Mouse (Mus musculus) heart, embryonic 11.5 days (tissue): ENCODE results near the gene Bloc1s2. TPM values are rescaled to one million over a fixed set of nuclear protein-coding genes. Genes with fewer than 3 reads are reported as not detected.
A peak's percentile ranks its signal among the peaks of the same experiment; 100 is the strongest.

Source experiments
- ATAC-seq: fragments of 200-750 bp; cut with Nextera tagmentation; replicated peaks from 2 replicates; pipeline ENCODE4 v1.8.0; 2017; ENCODE audit warnings: moderate library complexity; ENCODE audit not compliant: insufficient number of reproducible peaks, low FRiP score, low TSS enrichment
- H3K27ac ChIP-seq: fragments of 300-500 bp; sonication (generic); 2 replicates; pipeline ENCODE4 v1.5.1; 2014; ENCODE audit warnings: mild to moderate bottlenecking, low read depth, low read length
- H3K27me3 ChIP-seq: fragments of 300-500 bp; sonication (generic); 2 replicates; pipeline ENCODE4 v1.6.1; 2014; ENCODE audit warnings: mild to moderate bottlenecking, low read length, mixed read lengths; ENCODE audit not compliant: control insufficient read depth, insufficient read depth
- H3K36me3 ChIP-seq: fragments of 300-500 bp; sonication (generic); 2 replicates; pipeline ENCODE4 v1.6.1; 2014; ENCODE audit warnings: mild to moderate bottlenecking, low read length, moderate library complexity, mixed read lengths; ENCODE audit not compliant: control insufficient read depth, insufficient read depth
- H3K4me1 ChIP-seq: fragments of 300-500 bp; sonication (generic); 2 replicates; pipeline ENCODE4 v1.6.1; 2014; ENCODE audit warnings: low read length; ENCODE audit not compliant: control insufficient read depth, insufficient read depth
- H3K4me2 ChIP-seq: fragments of 300-500 bp; sonication (generic); 2 replicates; pipeline ENCODE4 v1.6.1; 2014; ENCODE audit warnings: mild to moderate bottlenecking, moderate library complexity
- H3K4me3 ChIP-seq: fragments of 300-500 bp; sonication (generic); 2 replicates; pipeline ENCODE4 v1.5.1; 2014; ENCODE audit warnings: low read depth, low read length
- H3K9ac ChIP-seq: fragments of 300-500 bp; sonication (generic); 2 replicates; pipeline ENCODE4 v1.6.1; 2014; ENCODE audit warnings: mild to moderate bottlenecking, low read depth, low read length, moderate library complexity
- H3K9me3 ChIP-seq: fragments of 300-500 bp; sonication (generic); replicated peaks from 2 replicates; pipeline ENCODE4 v1.6.1; 2016; ENCODE audit warnings: low read length; ENCODE audit not compliant: control insufficient read depth
- WGBS: fragments of 180-500 bp; shearing (Covaris S2); extraction: QIAGEN DNeasy Blood & Tissue Kit; methylation state at CpG from one replicate; pipeline ENCODE4 v1.1.7; 2014; ENCODE audit not compliant: insufficient replicate concordance; 5-methylcytosine and 5-hydroxymethylcytosine counted together
- polyA plus RNA-seq: library from polyadenylated mRNA; unstranded; fragments of >200 nt; fragmentation: Nextera tagmentation; extraction: Ambion mirVana; gene quantifications from 2 replicates; pipeline ENCODE4 v1.2.1, GENCODE M21; 2014

Gene Bloc1s2
- polyA plus RNA-seq, 1 experiment from 2014 or later = 76.0 TPM

GRCm38 (mm10) chr19:44174835-44175234, 28.6 kb upstream of the Bloc1s2 start:
- Histone ChIP-seq H3K4me1 (no peaks in the 10 kb centered on the region), H3K4me3 (no peak overlapping the region), H3K9me3 (peaks cover 2% of the 10 kb centered on the region; the same call in 1 of the 2 replicates), H3K27ac (no peak overlapping the region), H3K9ac (no peak overlapping the region), H3K36me3 (no peaks in the 10 kb centered on the region), H3K27me3 (no peaks in the 10 kb centered on the region), H3K4me2 (no peak overlapping the region)
- 61% methylated on average over 8 of the region's 8 CpGs for WGBS
- ATAC-seq = no peak

GRCm38 (mm10) chr19:44161515-44161914, 15.3 kb upstream of the Bloc1s2 start:
- Histone ChIP-seq H3K27me3 (no peaks in the 10 kb centered on the region; the same call in 1 of the 2 replicates), H3K36me3 (no peaks in the 10 kb centered on the region), H3K27ac (no peak overlapping the region), H3K9me3 (no peaks in the 10 kb centered on the region), H3K4me1 (no peaks in the 10 kb centered on the region), H3K4me2 (no peak overlapping the region), H3K9ac (no peak overlapping the region), H3K4me3 (no peak overlapping the region)
- no peak for ATAC-seq
- 8% methylated on average over 3 of the region's 3 CpGs for WGBS

DNA sequence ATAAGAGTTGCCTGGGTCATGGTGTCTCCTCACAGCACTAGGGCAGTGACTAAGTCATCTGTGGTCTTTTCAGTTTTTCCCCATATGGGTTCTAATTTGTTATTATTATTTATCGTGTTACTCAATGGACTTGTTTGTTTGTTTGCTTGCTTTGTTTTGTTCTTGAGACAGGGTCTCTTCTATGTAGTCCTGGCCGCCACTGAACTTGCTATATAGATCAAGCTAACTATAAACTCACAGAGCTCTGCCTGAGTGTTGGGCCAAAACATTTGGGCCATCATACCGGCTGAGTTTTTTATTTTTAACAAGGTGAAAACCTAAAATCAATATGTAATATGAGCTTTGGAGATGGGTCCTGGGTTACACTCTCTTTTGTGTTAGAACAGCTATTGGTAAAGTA, 13.1 kb upstream of the Bloc1s2 start:
- WGBS = 75% methylated on average over 3 of the region's 3 CpGs
- H3K36me3 ChIP-seq = no peaks in the 10 kb centered on the region
- H3K27ac ChIP-seq = no peak overlapping the region
- no peaks in the 10 kb centered on the region for H3K9me3 ChIP-seq
- no peak overlapping the region for H3K9ac ChIP-seq
- ATAC-seq = no peak
- H3K4me2 ChIP-seq = no peak overlapping the region
- H3K4me3 ChIP-seq = no peak overlapping the region
- no peaks in the 10 kb centered on the region for H3K4me1 ChIP-seq
- peaks cover 9% of the 10 kb centered on the region for H3K27me3 ChIP-seq

DNA sequence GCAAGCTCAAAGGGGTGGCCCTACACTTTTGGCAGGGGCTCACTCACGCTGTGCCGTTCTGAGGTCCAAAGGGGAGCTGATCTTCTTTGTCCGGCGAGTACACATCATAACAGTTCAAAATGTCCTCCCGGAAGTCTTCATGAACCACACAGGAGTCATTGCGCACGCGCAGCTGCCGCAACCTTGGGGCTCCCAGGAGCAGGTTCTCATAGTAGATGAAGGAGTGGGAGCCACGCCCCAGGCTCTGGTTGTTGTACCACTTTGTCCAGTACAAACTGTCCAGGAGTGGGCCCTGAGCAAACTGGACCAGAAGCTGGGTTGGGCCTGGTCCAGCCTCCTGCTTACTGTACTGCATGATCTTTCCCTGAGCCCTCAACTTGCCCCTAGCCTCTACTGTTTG, 10.8 kb upstream of the Bloc1s2 start:
- peaks cover 13% of the 10 kb centered on the region for H3K27me3 ChIP-seq

GRCm38 (mm10) chr19:44153781-44154180, 7.5 kb upstream of the Bloc1s2 start:
- Histone ChIP-seq H3K4me3 (no peak overlapping the region), H3K9me3 (no peaks in the 10 kb centered on the region), H3K9ac (no peak overlapping the region), H3K4me2 (no peak overlapping the region), H3K4me1 (no peaks in the 10 kb centered on the region), H3K27ac (no peak overlapping the region), H3K36me3 (no peaks in the 10 kb centered on the region), H3K27me3 (peaks cover 16% of the 10 kb centered on the region)
- WGBS = 69% methylated on average over 5 of the region's 5 CpGs
- no peak for ATAC-seq

More for the DNA sequence above, 10.8 kb upstream of the Bloc1s2 start:
- Histone ChIP-seq H3K9me3 (no peaks in the 10 kb centered on the region), H3K4me3 (no peak overlapping the region), H3K9ac (no peak overlapping the region), H3K27ac (no peak overlapping the region), H3K4me1 (no peaks in the 10 kb centered on the region), H3K36me3 (no peaks in the 10 kb centered on the region), H3K4me2 (no peak overlapping the region)
- 85% methylated on average over 10 of the region's 10 CpGs for WGBS
- no peak for ATAC-seq

DNA sequence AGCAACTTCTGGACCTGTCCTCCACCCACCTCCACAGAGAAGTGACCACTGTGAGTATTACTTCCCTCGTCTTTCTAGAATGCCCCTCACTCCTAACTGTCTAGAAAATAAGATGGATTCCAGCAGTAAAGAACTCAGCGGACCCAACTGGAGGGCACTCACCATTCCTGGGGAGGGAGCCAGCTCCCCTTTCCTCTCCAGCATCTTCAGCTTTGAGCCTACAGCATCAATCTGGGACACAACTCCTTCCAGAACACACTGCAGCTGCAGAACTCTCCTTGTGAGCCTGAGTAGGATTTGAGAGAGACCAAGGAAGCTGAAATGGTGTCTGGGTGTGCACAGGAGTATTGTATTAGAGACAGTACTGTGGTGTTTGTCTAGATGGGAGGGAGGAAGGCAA, 2.7 kb upstream of the Bloc1s2 start:
- no peak overlapping the region for H3K9ac ChIP-seq
- peaks cover 2% of the 10 kb centered on the region; the same call in 1 of the 2 replicates for H3K36me3 ChIP-seq
- H3K4me1 ChIP-seq = peaks cover 5% of the 10 kb centered on the region
- no peak overlapping the region for H3K27ac ChIP-seq
- WGBS = 77% methylated on average over 2 of the region's 2 CpGs
- H3K4me3 ChIP-seq = no peak overlapping the region
- H3K9me3 ChIP-seq = no peaks in the 10 kb centered on the region
- no peak for ATAC-seq
- H3K27me3 ChIP-seq = peaks cover 6% of the 10 kb centered on the region
- H3K4me2 ChIP-seq = no peak overlapping the region

DNA sequence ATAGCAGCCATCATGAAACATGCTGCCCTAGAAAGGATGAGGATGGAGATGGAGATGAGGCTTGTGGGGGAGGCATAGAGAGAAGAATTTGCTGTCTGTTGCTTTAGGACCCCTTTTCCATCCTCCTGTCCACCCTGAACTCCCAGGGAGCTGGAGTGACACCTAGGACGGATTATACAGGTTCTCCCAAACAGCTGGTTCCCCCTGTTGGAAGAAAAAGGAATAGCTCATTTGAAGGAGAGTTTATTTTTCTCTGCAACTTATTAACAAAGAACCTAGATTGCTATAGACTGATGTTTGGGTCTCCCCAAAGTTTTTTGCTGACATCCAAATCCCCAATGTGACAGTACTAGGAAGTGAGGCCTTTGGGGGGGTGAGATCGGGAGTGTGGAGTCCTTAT, 2.1 kb upstream of the Bloc1s2 start:
- WGBS = 25% methylated on average over 2 of the region's 2 CpGs
- no peak for ATAC-seq
- peaks cover 5% of the 10 kb centered on the region for H3K4me1 ChIP-seq

GRCm38 (mm10) chr19:44146951-44147350, 705 bp upstream of the Bloc1s2 start:
- Histone ChIP-seq H3K27ac (no peak overlapping the region), H3K4me1 (peaks cover 5% of the 10 kb centered on the region), H3K4me3 (no peak overlapping the region), H3K9me3 (no peaks in the 10 kb centered on the region), H3K36me3 (peaks cover 6% of the 10 kb centered on the region), H3K9ac (no peak overlapping the region), H3K27me3 (peaks cover 3% of the 10 kb centered on the region; the same call in 1 of the 2 replicates), H3K4me2 (no peak overlapping the region)
- no peak for ATAC-seq
- WGBS = 89% methylated on average over 8 of the region's 8 CpGs

More for the DNA sequence above, 2.1 kb upstream of the Bloc1s2 start:
- peaks cover 2% of the 10 kb centered on the region; the same call in 1 of the 2 replicates for H3K36me3 ChIP-seq
- no peaks in the 10 kb centered on the region for H3K9me3 ChIP-seq
- no peak overlapping the region for H3K27ac ChIP-seq
- H3K9ac ChIP-seq = no peak overlapping the region
- H3K27me3 ChIP-seq = peaks cover 6% of the 10 kb centered on the region
- no peak overlapping the region for H3K4me2 ChIP-seq
- no peak overlapping the region for H3K4me3 ChIP-seq

DNA sequence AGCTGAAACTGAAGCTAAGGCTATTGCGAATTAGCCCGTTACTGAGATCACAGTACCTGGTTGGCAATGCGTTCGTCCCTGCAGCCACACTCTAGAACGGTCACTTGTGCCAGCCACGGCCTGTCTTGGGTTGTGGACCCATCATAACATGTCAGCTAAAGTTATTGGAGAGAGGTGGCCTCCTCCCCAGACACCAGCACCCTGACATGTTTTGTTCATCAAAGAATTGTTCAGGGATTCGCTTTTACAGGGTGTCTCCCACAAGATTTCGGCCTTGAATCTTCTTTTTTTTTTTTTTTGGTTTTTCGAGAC, 278 bp upstream of the Bloc1s2 start:
- 60% methylated on average over 9 of the region's 9 CpGs for WGBS
- peaks cover 9% of the 10 kb centered on the region for H3K36me3 ChIP-seq
- H3K4me3 ChIP-seq = peak overlapping the region; percentile 67
- H3K27ac ChIP-seq = no peak overlapping the region
- peaks cover 5% of the 10 kb centered on the region for H3K4me1 ChIP-seq
- no peaks in the 10 kb centered on the region for H3K9me3 ChIP-seq
- ATAC-seq = no peak
- H3K4me2 ChIP-seq = peak overlapping the region; percentile 72
- H3K9ac ChIP-seq = peak overlapping the region; percentile 62; the same call in 1 of the 2 replicates
- peaks cover 3% of the 10 kb centered on the region; the same call in 1 of the 2 replicates for H3K27me3 ChIP-seq
